Mouse (Mus musculus): ENCODE measurements around the gene Neu3.

GRCm38 (mm10) chr7:99850534-99850933 is 22.3 kb upstream of the Neu3 start:
- TF ChIP-seq E2F4 (IDR thresholded peaks at IDR 0.05; ENCODE audit: insufficient read depth) (no peak), POLR2A (IDR thresholded peaks at IDR 0.05; ENCODE audit: insufficient read length, low read depth) (no peak), POLR2AphosphoS2 (IDR thresholded peaks at IDR 0.05; ENCODE audit: insufficient read length, low read depth) (no peak), MAX (IDR thresholded peaks at IDR 0.05; ENCODE audit: low read depth) (no peak), MYOD1 (IDR thresholded peaks at IDR 0.05; ENCODE audit: control insufficient read depth in 1 of 3, insufficient read length in 2 of 3, low read depth in 2 of 3) (no peak), USF1 (IDR thresholded peaks at IDR 0.05; ENCODE audit: low read depth) (no peak), CEBPB (IDR thresholded peaks at IDR 0.05; ENCODE audit: insufficient read depth, poor library complexity, severe bottlenecking) (no peak), MYOG (IDR thresholded peaks at IDR 0.05; ENCODE audit: control insufficient read depth in 1 of 3, insufficient read depth in 1 of 3, insufficient read length in 2 of 3, low read depth in 2 of 3) (no peak), REST (IDR thresholded peaks at IDR 0.05; ENCODE audit: insufficient read depth, insufficient read length) (no peak)
